ENCODE assay signal across 8 mouse cellular contexts in genomic region chr13:63496646-63497582, GRCm38 (mm10). TPM values are rescaled to one million over a fixed set of nuclear protein-coding genes. Genes with fewer than 3 reads are reported as not detected.
DNase-seq lines count a peak whose midpoint lies in the region; ATAC-seq and TF ChIP-seq lines count a peak whose summit lies in the region.

TSS of gene Fancc (minus strand) at chr13:63497278.

- ATAC-seq in stomach, embryonic 14.5 days (ENCODE audit: insufficient number of reproducible peaks, insufficient read depth, low FRiP score, low read depth) = no peak
- no peak for ATAC-seq in stomach, postnatal 0 days (ENCODE audit: low FRiP score, low TSS enrichment)
- peak; percentile 89 for ATAC-seq in hindbrain, embryonic 12.5 days (ENCODE audit: low FRiP score)
- ATAC-seq in limb, embryonic 13.5 days (ENCODE audit: low FRiP score, low read depth) = peak; percentile 88

- no peaks in the 10 kb centered on the region for H3K36me3 ChIP-seq in stomach, embryonic 14.5 days (ENCODE audit: control insufficient read depth, insufficient read depth, low read length)
- no peaks in the 10 kb centered on the region for H3K36me3 ChIP-seq in stomach, postnatal 0 days (ENCODE audit: control insufficient read depth, insufficient read depth, low read length)
- no peaks in the 10 kb centered on the region for H3K36me3 ChIP-seq in hindbrain, embryonic 12.5 days
- H3K36me3 ChIP-seq in limb, embryonic 13.5 days = no peaks in the 10 kb centered on the region
- H3K36me3 ChIP-seq in small intestine, adult 2 months (ENCODE audit: control insufficient read depth, insufficient read depth, low read length) = no peaks in the 10 kb centered on the region

- TF ChIP-seq POLR2A in cerebellum, adult 2 months (IDR thresholded peaks at IDR 0.05; ENCODE audit: borderline replicate concordance, insufficient read depth, low read length) = no peak
- TF ChIP-seq POLR2A in small intestine, adult 2 months (IDR thresholded peaks at IDR 0.05; ENCODE audit: low read depth, low read length) = no peak

- TF ChIP-seq CTCF in cerebellum, adult 2 months (IDR thresholded peaks at IDR 0.05; ENCODE audit: borderline replicate concordance, insufficient read depth, low read depth, low read length) = no peak
- TF ChIP-seq CTCF in stomach, postnatal 0 days (IDR thresholded peaks at IDR 0.05; ENCODE audit: low read depth) = no peak
- TF ChIP-seq CTCF in small intestine, adult 2 months (IDR thresholded peaks at IDR 0.05; ENCODE audit: extremely low read depth, insufficient read length, insufficient replicate concordance, low read depth, low read length) = no peak

- WGBS in cerebellum, adult 2 months = 32% methylated on average over 23 of the region's 23 CpGs
- WGBS in stomach, embryonic 14.5 days = 28% methylated on average over 23 of the region's 23 CpGs
- WGBS in stomach, postnatal 0 days = 39% methylated on average over 23 of the region's 23 CpGs
- 19% methylated on average over 23 of the region's 23 CpGs for whole genome bisulfite sequencing in hindbrain, embryonic 12.5 days
- 10% methylated on average over 23 of the region's 23 CpGs for WGBS in limb, embryonic 13.5 days
- WGBS in small intestine, adult 2 months = 53% methylated on average over 23 of the region's 23 CpGs

- H3K9ac ChIP-seq in stomach, embryonic 14.5 days (replicated peaks; ENCODE audit: low read depth, low read length) = no peak within 1 kb of the TSS; the same call in 1 of the 2 replicates
- no peak within 1 kb of the TSS; the same call in 1 of the 2 replicates for H3K9ac ChIP-seq in stomach, postnatal 0 days (ENCODE audit: low read length)
- no peak within 1 kb of the TSS for H3K9ac ChIP-seq in hindbrain, embryonic 12.5 days
- no peak within 1 kb of the TSS for H3K9ac ChIP-seq in limb, embryonic 13.5 days

- H3K4me2 ChIP-seq in stomach, embryonic 14.5 days (replicated peaks; ENCODE audit: low read depth, low read length) = 0 out of 2 replicates have a peak within 1 kb of the TSS, but pooled peaks have one; percentile 5
- H3K4me2 ChIP-seq in stomach, postnatal 0 days (replicated peaks; ENCODE audit: low read depth) = no peak within 1 kb of the TSS
- peak within 1 kb of the TSS; percentile 11 for H3K4me2 ChIP-seq in hindbrain, embryonic 12.5 days (replicated peaks)
- H3K4me2 ChIP-seq in limb, embryonic 13.5 days (replicated peaks) = peak within 1 kb of the TSS; percentile 54

- no peak within 1 kb of the TSS for H3K4me3 ChIP-seq in cerebellum, adult 2 months (replicated peaks; ENCODE audit: insufficient read depth, low read depth, low read length)
- no peak within 1 kb of the TSS for H3K4me3 ChIP-seq in stomach, embryonic 14.5 days (ENCODE audit: low read depth, low read length)
- H3K4me3 ChIP-seq in stomach, postnatal 0 days (ENCODE audit: low read depth, low read length) = no peak within 1 kb of the TSS
- H3K4me3 ChIP-seq in hindbrain, embryonic 12.5 days = no peak within 1 kb of the TSS
- H3K4me3 ChIP-seq in limb, embryonic 13.5 days = peak within 1 kb of the TSS; percentile 22
- peak within 1 kb of the TSS; percentile 3; the same call in 1 of the 2 replicates for H3K4me3 ChIP-seq in small intestine, adult 2 months (ENCODE audit: low read depth, low read length)

- no peaks in the 10 kb centered on the region for H3K4me1 ChIP-seq in cerebellum, adult 2 months (ENCODE audit: control insufficient read depth, insufficient read depth, low read length)
- H3K4me1 ChIP-seq in stomach, embryonic 14.5 days (ENCODE audit: control insufficient read depth, insufficient read depth, low read length) = peaks cover 7% of the 10 kb centered on the region
- no peaks in the 10 kb centered on the region for H3K4me1 ChIP-seq in stomach, postnatal 0 days (replicated peaks; ENCODE audit: control insufficient read depth, insufficient read depth)
- H3K4me1 ChIP-seq in hindbrain, embryonic 12.5 days = peaks cover 11% of the 10 kb centered on the region
- peaks cover 10% of the 10 kb centered on the region for H3K4me1 ChIP-seq in limb, embryonic 13.5 days
- no peaks in the 10 kb centered on the region for H3K4me1 ChIP-seq in small intestine, adult 2 months (ENCODE audit: control insufficient read depth, insufficient read depth, insufficient read length, low read length)

- no peak for DNase-seq in cerebellum, adult 2 months
- DNase-seq in cerebellum, adult 9-11 months = no peak
- no peak for DNase-seq in stomach, postnatal 0 days (ENCODE audit: low spot score)
- no peak for DNase-seq in layer of hippocampus, adult 9-10 months (ENCODE audit: low spot score)

- no peak for TF ChIP-seq EP300 in stomach, postnatal 0 days (optimal IDR thresholded peaks at IDR 0.05)

- no peaks in the 10 kb centered on the region for H3K27me3 ChIP-seq in cerebellum, adult 2 months (ENCODE audit: control insufficient read depth, insufficient read depth, low read length)
- no peaks in the 10 kb centered on the region for H3K27me3 ChIP-seq in stomach, embryonic 14.5 days (ENCODE audit: control insufficient read depth, insufficient read depth, low read length)
- no peaks in the 10 kb centered on the region for H3K27me3 ChIP-seq in stomach, postnatal 0 days (ENCODE audit: control insufficient read depth, insufficient read depth, low read length)
- no peaks in the 10 kb centered on the region for H3K27me3 ChIP-seq in hindbrain, embryonic 12.5 days
- no peaks in the 10 kb centered on the region for H3K27me3 ChIP-seq in limb, embryonic 13.5 days
- H3K27me3 ChIP-seq in small intestine, adult 2 months (ENCODE audit: control insufficient read depth, insufficient read depth, low read length) = no peaks in the 10 kb centered on the region

- no peaks in the 10 kb centered on the region for H3K9me3 ChIP-seq in stomach, embryonic 14.5 days (ENCODE audit: control insufficient read depth, low read depth, low read length)
- no peaks in the 10 kb centered on the region for H3K9me3 ChIP-seq in stomach, postnatal 0 days (ENCODE audit: control insufficient read depth, low read length)
- no peaks in the 10 kb centered on the region for H3K9me3 ChIP-seq in hindbrain, embryonic 12.5 days (replicated peaks)
- H3K9me3 ChIP-seq in limb, embryonic 13.5 days = no peaks in the 10 kb centered on the region; the same call in 1 of the 2 replicates

- H3K27ac ChIP-seq in cerebellum, adult 2 months (ENCODE audit: insufficient read depth, low read length) = no peak within 1 kb of the TSS
- 0 out of 2 replicates have a peak within 1 kb of the TSS, but pooled peaks have one; percentile 21 for H3K27ac ChIP-seq in stomach, embryonic 14.5 days (ENCODE audit: low read length)
- no peak within 1 kb of the TSS for H3K27ac ChIP-seq in stomach, postnatal 0 days (replicated peaks)
- peak within 1 kb of the TSS; percentile 49; the same call in 1 of the 2 replicates for H3K27ac ChIP-seq in hindbrain, embryonic 12.5 days
- peak within 1 kb of the TSS; percentile 75; the same call in 1 of the 2 replicates for H3K27ac ChIP-seq in limb, embryonic 13.5 days
- H3K27ac ChIP-seq in small intestine, adult 2 months (ENCODE audit: insufficient read depth, low read depth, low read length) = no peak within 1 kb of the TSS

RNA-seq across cellular contexts. Expression of gene Fancc, which starts in this region (rescaled TPM):
- polyA plus RNA-seq in cerebellum, adult 2 months (2012; rRNA removed) = 18.4 and 18.6 TPM in 2 replicates
- 21.9 and 24.3 TPM in 2 replicates for polyA plus RNA-seq in stomach, embryonic 14.5 days (2014; fragmentation: Nextera tagmentation; extraction: Ambion mirVana)
- 9.3 TPM in 2 replicates for polyA plus RNA-seq in stomach, postnatal 0 days (2015; fragmentation: Nextera tagmentation; extraction: Ambion mirVana)
- polyA plus RNA-seq in hindbrain, embryonic 12.5 days (2016; fragmentation: Nextera tagmentation; extraction: Ambion mirVana) = 20.4 and 23.0 TPM in 2 replicates
- polyA plus RNA-seq in limb, embryonic 13.5 days (2015; fragmentation: Nextera tagmentation; extraction: Ambion mirVana) = 22.2 and 23.2 TPM in 2 replicates
- polyA plus RNA-seq in small intestine, adult 2 months (2012; rRNA removed) = 1.8 and 3.9 TPM in 2 replicates

Comparison
In these comparisons a context has a peak if more than half of its experiments do, and no peak if none do; other contexts are left out.
1. H3K27ac ChIP-seq: peak in stomach, embryonic 14.5 days (single experiment), hindbrain, embryonic 12.5 days (single experiment) and limb, embryonic 13.5 days (single experiment); none in cerebellum, adult 2 months (single experiment), stomach, postnatal 0 days (single experiment) and small intestine, adult 2 months (single experiment).
2. H3K4me3 ChIP-seq: peak in limb, embryonic 13.5 days (single experiment) and small intestine, adult 2 months (single experiment); none in cerebellum, adult 2 months (single experiment), stomach, embryonic 14.5 days (single experiment), stomach, postnatal 0 days (single experiment) and hindbrain, embryonic 12.5 days (single experiment).
3. ATAC-seq: peak in hindbrain, embryonic 12.5 days (single experiment) and limb, embryonic 13.5 days (single experiment); none in stomach, embryonic 14.5 days (single experiment) and stomach, postnatal 0 days (single experiment).